Mouse (Mus musculus) adipocyte (in vitro differentiated cells): ENCODE results near the gene Ldlr.
A peak's percentile ranks its signal among the peaks of the same experiment; 100 is the strongest.

Source experiments
- DNase-seq: peaks from one replicate; pipeline ENCODE4 v3.0.0-alpha.2; 2016; ENCODE audit warnings: low spot score

Gene Ldlr

GRCm38 (mm10) chr9:21725224-21726121, 2.2 kb downstream of the Ldlr start:
- DNase-seq: no peak

DNA sequence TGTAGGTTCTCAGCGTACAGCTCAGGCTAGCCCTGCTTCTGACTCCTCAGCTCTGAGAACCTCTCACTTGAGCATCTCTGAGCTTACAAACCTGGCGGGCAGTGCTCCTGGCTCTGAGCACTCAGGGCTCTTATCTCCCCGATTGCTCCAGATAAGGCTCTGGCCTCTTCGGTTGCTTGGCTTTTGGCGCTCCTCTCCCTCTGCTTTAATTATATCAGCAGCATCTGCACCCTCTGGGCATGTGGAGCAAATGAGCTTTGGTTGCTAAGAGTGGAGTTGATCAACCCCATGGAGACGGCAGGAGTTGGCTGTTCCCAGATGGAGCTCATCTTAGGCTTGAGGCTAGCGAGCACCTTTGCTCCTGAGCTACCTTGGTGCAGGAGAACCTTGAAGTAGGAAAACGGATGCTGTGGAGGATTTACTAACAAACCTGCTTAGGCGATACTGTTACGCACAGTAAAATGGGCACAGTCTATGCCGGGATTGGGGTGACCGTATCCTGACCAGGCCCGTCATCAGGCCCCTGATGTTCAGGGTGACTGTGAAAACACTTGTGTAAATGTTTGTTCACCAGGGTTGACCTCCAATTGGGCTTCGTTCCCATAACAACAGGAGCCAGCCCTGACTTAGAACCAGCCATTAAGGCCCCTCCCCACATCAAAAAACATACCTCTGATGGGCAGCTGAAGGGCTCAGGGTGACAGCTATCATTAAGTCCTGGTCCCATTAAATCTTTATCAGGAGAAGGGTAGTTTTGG, 3.1 kb downstream of the Ldlr start:
- no peak for DNase-seq

GRCm38 (mm10) chr9:21728261-21728832, 5.1 kb downstream of the Ldlr start:
- no peak for DNase-seq

GRCm38 (mm10) chr9:21729264-21729663, 6.0 kb downstream of the Ldlr start:
- no peak for DNase-seq

DNA sequence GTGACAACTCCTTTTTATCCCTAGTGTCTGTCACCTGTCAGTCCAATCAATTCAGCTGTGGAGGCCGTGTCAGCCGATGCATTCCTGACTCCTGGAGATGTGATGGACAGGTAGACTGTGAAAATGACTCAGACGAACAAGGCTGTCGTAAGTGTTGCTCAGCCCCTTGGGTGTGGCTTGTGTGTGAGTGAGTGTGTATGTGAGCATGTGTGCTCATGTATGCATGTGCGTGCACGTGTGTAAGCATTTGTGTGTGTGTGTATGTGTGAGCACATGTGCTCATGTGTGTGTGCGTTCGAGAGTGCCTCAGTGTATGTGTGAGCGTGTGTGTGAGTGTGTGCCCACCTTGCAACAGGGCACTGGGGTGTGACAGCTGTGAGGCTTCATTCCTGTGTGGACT, 9.0 kb downstream of the Ldlr start:
- DNase-seq: no peak

- DNase-seq: no peak
These were observed 10.2 kb downstream of the Ldlr start for GRCm38 (mm10) chr9:21733446-21733845.

DNA sequence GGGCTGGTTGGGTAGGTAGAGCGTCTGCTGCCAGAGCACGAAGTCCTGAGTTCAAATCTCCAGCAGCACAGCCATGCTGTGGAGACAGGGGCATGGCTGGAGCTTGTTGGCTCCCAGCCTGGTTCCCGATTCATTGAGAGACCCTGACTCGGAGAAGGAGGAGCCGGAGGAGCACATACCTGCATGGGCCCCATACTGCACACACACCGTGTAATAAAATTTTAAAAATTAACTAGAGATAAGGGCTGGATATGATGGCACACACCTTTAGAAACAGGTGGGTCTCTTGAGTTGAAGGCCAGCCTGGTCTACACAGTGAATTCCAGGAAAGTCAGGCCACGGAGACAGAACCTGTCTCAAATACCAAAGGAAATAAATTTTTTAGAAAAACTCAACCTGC, 10.7 kb downstream of the Ldlr start:
- DNase-seq: no peak

DNA sequence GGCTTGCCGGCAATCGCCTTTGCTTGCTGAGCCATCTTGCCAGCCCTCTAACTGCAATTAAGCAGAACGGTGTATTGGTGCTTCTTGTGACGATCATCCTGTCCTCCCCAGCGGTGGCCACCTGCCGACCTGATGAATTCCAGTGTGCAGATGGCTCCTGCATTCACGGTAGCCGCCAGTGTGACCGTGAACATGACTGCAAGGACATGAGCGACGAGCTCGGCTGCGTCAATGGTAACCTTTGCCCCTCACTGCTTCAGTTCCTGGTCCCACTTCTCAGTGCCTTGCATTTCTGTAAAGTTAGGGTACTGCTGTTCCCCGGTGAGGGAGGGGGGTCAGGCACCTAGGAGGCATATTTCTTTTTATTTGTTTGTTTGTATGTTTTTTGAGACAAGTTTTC, 11.8 kb downstream of the Ldlr start:
- no peak for DNase-seq

DNA sequence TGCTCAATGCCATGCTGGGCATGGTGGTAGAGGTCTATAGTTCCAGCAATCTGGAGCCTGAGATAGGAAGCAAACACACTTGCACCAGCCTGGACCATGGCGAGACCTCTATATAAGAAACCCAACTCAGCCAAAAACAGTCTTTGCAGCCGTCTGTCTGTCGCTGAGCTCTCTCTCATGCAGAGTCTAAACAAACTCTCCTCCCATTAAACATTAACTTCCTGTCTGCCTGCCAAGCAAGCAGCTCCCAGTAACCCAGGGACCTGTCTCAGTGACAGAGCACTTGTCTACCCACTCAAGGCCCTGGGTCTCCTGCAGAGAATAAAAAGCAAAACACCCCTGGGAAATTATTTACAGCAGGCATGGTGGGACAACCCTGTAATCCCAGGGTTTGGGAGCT, 13.3 kb downstream of the Ldlr start:
- no peak for DNase-seq

GRCm38 (mm10) chr9:21737188-21737587, 13.9 kb downstream of the Ldlr start:
- DNase-seq: no peak

- DNase-seq: no peak
These were observed 15.5 kb downstream of the Ldlr start for GRCm38 (mm10) chr9:21738776-21739175.

- DNase-seq: no peak
These were observed 17.1 kb downstream of the Ldlr start for GRCm38 (mm10) chr9:21740427-21740826.

- no peak for DNase-seq
These were observed 18.2 kb downstream of the Ldlr start for GRCm38 (mm10) chr9:21741514-21741913.

DNA sequence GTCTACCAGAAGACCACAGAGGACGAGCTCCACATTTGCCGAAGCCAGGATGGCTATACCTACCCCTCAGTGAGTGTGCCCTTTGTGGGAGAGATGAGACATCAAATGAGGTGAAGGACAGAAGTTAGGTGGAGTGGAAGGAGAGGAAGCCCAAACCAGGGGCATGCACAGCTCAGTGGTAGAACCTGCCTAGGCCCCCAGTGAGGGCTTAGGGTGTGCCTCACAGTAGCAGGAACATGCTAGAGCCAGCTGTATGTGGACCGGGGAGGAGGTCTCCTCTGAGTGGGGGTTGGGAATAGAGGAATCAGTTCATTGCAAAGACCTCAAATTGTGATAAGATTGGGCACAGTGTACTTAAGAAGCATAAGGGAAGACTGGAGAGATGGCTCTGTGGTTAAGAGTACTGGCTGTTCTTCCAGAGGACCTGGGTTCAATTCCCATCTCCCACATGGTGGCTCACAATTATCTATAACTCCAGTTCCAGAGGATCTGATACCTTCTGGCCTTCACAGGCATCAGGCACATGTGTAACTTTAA, 24.0 kb downstream of the Ldlr start:
- no peak for DNase-seq

DNA sequence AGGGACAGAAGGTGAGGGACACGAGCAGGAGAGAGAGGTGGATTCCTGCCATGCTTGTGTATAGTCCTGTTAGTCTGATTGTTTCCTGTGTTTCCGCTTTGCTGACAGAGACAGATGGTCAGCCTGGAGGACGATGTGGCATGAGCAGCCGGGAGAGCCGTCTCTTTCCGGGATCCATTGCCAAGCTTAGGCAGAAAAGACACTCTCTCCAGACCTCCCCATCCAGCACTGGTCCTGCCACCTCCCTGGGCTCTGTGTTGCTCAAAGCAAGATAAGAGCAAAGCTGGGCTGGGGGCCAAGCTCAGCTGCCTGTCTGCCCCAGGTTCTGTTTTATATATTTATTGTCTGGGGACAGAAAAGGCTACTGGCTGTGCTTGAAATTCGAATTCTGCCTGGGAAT, 24.8 kb downstream of the Ldlr start:
- DNase-seq: peak; percentile 33

DNA sequence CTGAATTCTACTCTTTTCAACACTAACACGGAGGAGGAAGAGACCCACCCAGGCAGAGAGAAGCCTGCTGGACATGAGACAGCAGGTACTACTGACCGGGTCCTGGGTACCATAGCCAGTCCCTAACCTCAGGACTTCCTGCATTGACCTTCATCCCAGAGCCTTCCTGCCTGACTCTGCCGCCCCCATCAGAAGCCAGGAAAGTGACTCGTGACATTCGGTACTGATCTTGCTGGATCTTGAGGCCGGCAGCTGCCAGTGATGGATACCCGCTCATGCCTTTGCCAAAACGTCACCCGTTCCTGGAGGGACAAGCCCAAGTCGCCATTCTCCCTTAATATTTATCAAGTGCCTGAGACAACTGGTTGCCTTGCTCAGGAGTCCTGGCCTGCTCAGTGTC, 25.2 kb downstream of the Ldlr start:
- no peak for DNase-seq

DNA sequence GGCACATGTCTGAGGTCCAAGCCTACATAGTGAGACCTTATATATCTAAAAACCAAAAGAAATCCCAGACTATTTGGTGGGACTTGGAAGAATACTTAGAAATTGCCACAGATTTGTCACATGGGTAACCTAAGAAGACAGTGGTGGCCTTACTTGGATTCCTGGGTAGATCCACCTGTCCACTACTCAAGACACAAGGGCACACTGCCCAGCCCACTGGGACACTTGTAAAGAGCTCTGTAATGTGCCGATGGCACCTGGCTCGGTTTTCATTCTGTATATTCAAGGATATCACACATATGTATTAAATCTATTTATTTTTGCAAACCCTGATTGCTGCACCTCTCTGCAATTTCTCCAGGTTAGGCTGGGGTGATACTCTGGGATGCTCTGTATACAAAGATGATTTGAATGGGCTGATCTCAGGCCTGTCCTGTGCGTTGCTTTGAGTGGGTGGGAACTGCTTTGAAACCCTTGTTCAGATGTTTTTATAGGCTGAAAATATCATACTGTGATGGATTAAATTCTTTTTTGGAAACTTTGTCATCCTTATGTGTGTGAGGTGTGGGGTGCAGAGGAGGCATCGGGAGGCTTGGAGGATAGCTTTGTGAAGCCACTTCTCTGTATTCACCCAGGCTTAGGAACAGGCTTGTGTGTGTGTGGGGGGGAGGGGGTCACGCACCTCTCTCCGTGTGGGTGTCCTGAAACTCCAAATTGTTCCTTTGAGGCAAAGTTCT, 26.3 kb downstream of the Ldlr start:
- no peak for DNase-seq

GRCm38 (mm10) chr9:21750370-21750769, 27.1 kb downstream of the Ldlr start:
- no peak for DNase-seq

DNA sequence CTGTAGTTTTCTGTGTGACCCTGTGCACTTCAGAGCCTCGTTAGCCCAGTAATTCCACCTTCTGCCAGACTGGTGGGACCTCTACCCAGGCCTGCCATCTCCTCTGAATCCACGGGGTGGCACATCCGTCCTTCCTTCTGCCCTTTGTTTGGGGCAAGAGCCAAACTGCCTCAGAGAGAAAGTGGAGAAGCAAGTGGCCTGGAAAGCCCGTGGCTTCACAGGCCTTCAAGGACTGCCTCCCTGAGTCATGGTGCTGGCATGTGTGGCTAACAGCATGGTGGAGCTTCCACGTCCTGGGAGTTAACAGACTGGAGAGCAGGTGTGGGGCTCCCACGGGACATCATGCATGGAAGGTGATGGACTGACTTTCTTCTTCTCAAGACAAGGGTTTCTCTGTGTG, 28.1 kb downstream of the Ldlr start:
- DNase-seq: peak; percentile 93

DNA sequence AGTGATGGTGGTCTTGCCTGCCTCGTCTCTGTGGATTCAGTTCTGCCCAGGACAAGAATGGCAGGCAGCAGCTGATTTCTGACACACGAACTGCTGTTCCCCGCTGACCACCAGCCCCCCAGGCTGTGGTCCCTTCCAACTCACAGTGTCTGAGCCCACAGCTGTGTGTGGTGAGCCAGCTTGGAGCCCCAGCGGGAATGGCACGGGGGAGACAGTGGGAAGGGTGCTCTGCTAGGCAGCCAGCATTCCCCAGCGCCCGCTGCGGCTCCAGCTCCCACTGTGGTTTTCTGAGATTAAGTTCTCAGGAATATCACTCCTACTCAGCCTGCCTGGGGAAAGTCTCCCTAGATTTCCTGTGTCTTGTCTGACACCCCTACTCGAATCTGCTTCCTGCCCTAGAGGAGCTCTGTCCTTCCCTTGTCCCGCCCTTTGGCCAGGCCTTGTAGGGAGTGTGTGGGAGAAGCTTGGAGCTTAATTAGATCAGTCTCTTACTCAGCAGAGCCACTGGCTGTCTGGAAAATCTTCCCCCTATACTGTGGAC, 29.0 kb downstream of the Ldlr start:
- peak; percentile 48 for DNase-seq

DNA sequence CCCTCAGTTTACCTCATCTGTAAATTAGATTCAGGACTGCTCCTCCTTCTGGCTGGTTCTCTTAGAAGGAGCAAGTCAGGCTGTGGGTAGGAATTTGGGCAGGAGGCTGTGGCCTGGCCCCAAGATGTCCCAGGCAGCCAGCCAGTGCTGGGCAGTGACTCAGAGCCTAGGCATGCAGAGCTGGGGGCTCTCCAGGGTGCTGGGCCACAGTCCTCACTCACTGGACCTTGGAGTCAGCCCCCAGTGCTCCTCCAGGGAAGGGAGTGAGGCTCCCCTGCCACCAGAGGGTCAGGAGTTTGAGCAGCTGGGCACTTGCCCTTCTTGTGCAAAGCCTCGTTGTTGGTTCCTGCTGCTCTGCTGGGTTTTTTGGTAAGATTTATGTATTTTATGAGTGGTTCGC, 30.7 kb downstream of the Ldlr start:
- peak; percentile 89 for DNase-seq
